Comparison of ENCODE assay signal across 25 mouse cellular contexts in the genomic region with DNA sequence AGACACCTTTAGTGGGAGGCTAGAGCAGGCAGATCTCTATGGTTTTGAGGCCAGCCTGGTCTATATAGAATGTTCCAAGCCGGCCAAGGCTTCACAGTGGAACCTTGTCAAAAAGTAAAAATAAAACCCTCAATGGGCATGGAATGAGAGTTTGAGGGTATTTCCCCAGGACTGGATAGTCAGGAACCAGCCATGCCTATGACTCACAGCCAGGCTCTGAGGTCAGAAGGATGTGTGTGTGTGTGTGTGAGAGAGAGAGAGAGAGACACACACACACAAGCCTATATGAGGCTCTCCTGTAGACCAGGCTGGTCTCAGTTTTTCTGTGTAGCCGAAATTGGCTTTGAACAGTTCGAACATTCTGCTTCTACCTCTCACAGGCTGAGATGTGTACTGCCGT. TPM values are rescaled to one million over a fixed set of nuclear protein-coding genes. Genes with fewer than 3 reads are reported as not detected.
DNase-seq lines count a peak whose midpoint lies in the region; ATAC-seq and TF ChIP-seq lines count a peak whose summit lies in the region.
"Had no signal": no experiment of that assay in that cellular context is flagged by ENCODE, and none has a peak within 500 bp of the region (broad histone marks: within the 10 kb centered on the region; RNA-seq: fewer than 3 reads in every experiment).

No protein-coding gene starts in this region.

- no peak for TF ChIP-seq CTCF in bone marrow, adult 2 months (IDR thresholded peaks at IDR 0.05; ENCODE audit: control insufficient read depth, insufficient read depth, low read length)

- H3K36me3 ChIP-seq in heart, embryonic 11.5 days (ENCODE audit: control insufficient read depth, insufficient read depth, low read length), result no peaks in the 10 kb centered on the region
- no peaks in the 10 kb centered on the region for H3K36me3 ChIP-seq in liver, embryonic 15.5 days (replicated peaks)
- H3K36me3 ChIP-seq: embryonic facial prominence, embryonic 12.5 days; heart, embryonic 10.5 days; heart, embryonic 15.5 days; hindbrain, embryonic 10.5 days; intestine, embryonic 15.5 days had no signal

- H3K4me1 ChIP-seq in heart, embryonic 11.5 days (ENCODE audit: control insufficient read depth, insufficient read depth, low read length), result no peaks in the 10 kb centered on the region
- peaks cover 4% of the 10 kb centered on the region for H3K4me1 ChIP-seq in bone marrow, adult 2 months (ENCODE audit: control insufficient read depth, insufficient read depth, low read length)
- peaks cover 76% of the 10 kb centered on the region for H3K4me1 ChIP-seq in liver, embryonic 15.5 days (replicated peaks)

- ATAC-seq in heart, embryonic 11.5 days (replicated peaks; ENCODE audit: insufficient number of reproducible peaks, low FRiP score, low TSS enrichment), result no peak
- ATAC-seq in liver, embryonic 15.5 days (ENCODE audit: insufficient read depth), result no peak
- ATAC-seq: activated CD4-positive, CD25-positive, alpha-beta regulatory T cell, adult 4 months; forebrain, embryonic 13.5 days; intestine, embryonic 15.5 days; Patski had no signal

- H3K4me2 ChIP-seq in heart, embryonic 11.5 days, result no peak overlapping the region
- H3K4me2 ChIP-seq in liver, embryonic 15.5 days, result peak overlapping the region; percentile 88
- H3K4me2 ChIP-seq: embryonic facial prominence, embryonic 12.5 days; forebrain, embryonic 13.5 days; heart, embryonic 15.5 days; hindbrain, embryonic 14.5 days; intestine, embryonic 15.5 days had no signal

- no peaks in the 10 kb centered on the region for H3K9me3 ChIP-seq in heart, embryonic 11.5 days (replicated peaks; ENCODE audit: control insufficient read depth, low read length)
- no peaks in the 10 kb centered on the region for H3K9me3 ChIP-seq in liver, embryonic 15.5 days (replicated peaks)
- H3K9me3 ChIP-seq: embryonic facial prominence, embryonic 12.5 days; forebrain, embryonic 13.5 days; heart, embryonic 10.5 days; heart, embryonic 15.5 days; hindbrain, embryonic 10.5 days; intestine, embryonic 15.5 days had no signal

- WGBS in heart, embryonic 11.5 days (ENCODE audit: insufficient replicate concordance), result 85% methylated on average over 4 of the region's 4 CpGs
- WGBS in bone marrow, adult 2 months, result 87% methylated on average over 4 of the region's 4 CpGs
- 73% methylated on average over 4 of the region's 4 CpGs for WGBS in liver, embryonic 15.5 days (ENCODE audit: insufficient replicate concordance)

- H3K27me3 ChIP-seq in heart, embryonic 11.5 days (ENCODE audit: control insufficient read depth, insufficient read depth, low read length), result peaks cover 47% of the 10 kb centered on the region
- H3K27me3 ChIP-seq in liver, embryonic 15.5 days, result peaks cover 54% of the 10 kb centered on the region
- H3K27me3 ChIP-seq: Patski had no signal

- intact Hi-C loops in heart, postnatal 14 days (cut with DNase I), result no loop called here

- DNase-seq in heart, postnatal 14 days, result no peak
- peak; percentile 81 for DNase-seq in 3T3-L1 (ENCODE audit: low read depth, low spot score)
- DNase-seq in adrenal gland, postnatal 14 days, result no peak
- DNase-seq in kidney, postnatal 10 days, result no peak
- DNase-seq in adrenal gland, adult 2 months, result no peak
- DNase-seq: adrenal gland, adult 8-10 months; cerebellum, adult 9-10 months; cerebellum, postnatal 25 days; heart, adult 18-20 months had no signal

- no peak overlapping the region for H3K27ac ChIP-seq in heart, embryonic 11.5 days (ENCODE audit: low read depth, low read length)
- H3K27ac ChIP-seq in bone marrow, adult 2 months (ENCODE audit: control insufficient read depth, insufficient read depth, low read depth, low read length, poor library complexity), result peak overlapping the region; percentile 71
- H3K27ac ChIP-seq in liver, embryonic 15.5 days (replicated peaks), result peak overlapping the region; percentile 94
- H3K27ac ChIP-seq: embryonic facial prominence, embryonic 12.5 days; forebrain, embryonic 13.5 days; heart, embryonic 10.5 days; heart, embryonic 15.5 days; hindbrain, embryonic 10.5 days; hindbrain, embryonic 14.5 days; intestine, embryonic 15.5 days had no signal

- H3K4me3 ChIP-seq in heart, embryonic 11.5 days (ENCODE audit: low read depth, low read length), result no peak overlapping the region
- H3K4me3 ChIP-seq in bone marrow, adult 2 months (replicated peaks; ENCODE audit: control insufficient read depth, low read depth, low read length), result peak overlapping the region; percentile 63
- peak overlapping the region; percentile 63 for H3K4me3 ChIP-seq in liver, embryonic 15.5 days (replicated peaks)
- H3K4me3 ChIP-seq: embryonic facial prominence, embryonic 12.5 days; forebrain, embryonic 13.5 days; heart, embryonic 10.5 days; heart, embryonic 15.5 days; hindbrain, embryonic 10.5 days; intestine, embryonic 15.5 days had no signal

- H3K9ac ChIP-seq in heart, embryonic 11.5 days (ENCODE audit: low read depth, low read length), result 0 out of 2 replicates have a peak overlapping the region, but pooled peaks have one; percentile 12
- H3K9ac ChIP-seq in liver, embryonic 15.5 days, result peak overlapping the region; percentile 77
- H3K9ac ChIP-seq: embryonic facial prominence, embryonic 12.5 days; forebrain, embryonic 13.5 days; heart, embryonic 15.5 days; hindbrain, embryonic 14.5 days; intestine, embryonic 15.5 days had no signal

- no peak for TF ChIP-seq POLR2A in bone marrow, adult 2 months (IDR thresholded peaks at IDR 0.05; ENCODE audit: borderline replicate concordance, control insufficient read depth, low read depth, low read length)

RNA-seq across cellular contexts. Expression of a gene that starts 6.0 kb away (rescaled TPM):
- 0.18 and 0.20 TPM in 2 replicates for polyA plus RNA-seq in heart, embryonic 11.5 days (2014; fragmentation: Nextera tagmentation; extraction: Ambion mirVana)
- total RNA-seq in heart, postnatal 14 days (2021), result under 1 TPM; 0.15 to 0.36 TPM
- polyA plus RNA-seq in bone marrow, adult 2 months (2011; ENCODE audit: insufficient read depth, insufficient read length, low replicate concordance, missing spikeins), result 8.1 and 11.4 TPM in 2 replicates
- 8.5 and 9.4 TPM in 2 replicates for polyA plus RNA-seq in liver, embryonic 15.5 days (2015; fragmentation: Nextera tagmentation; extraction: Ambion mirVana)
- total RNA-seq in adrenal gland, postnatal 14 days (2021), result 0.68 and 1.2 TPM in 2 replicates
- total RNA-seq in adrenal gland, adult 2 months (2021), result 1 to 10 TPM in 1 of 2 experiments, under 1 TPM in 1; 0.55 to 1.5 TPM
- 0.60 and 0.72 TPM in 2 replicates for polyA plus RNA-seq in adrenal gland, adult 2 months (2012; rRNA removed)
- polyA plus RNA-seq: activated CD4-positive, CD25-positive, alpha-beta regulatory T cell, adult 4 months; forebrain, embryonic 13.5 days; hindbrain, embryonic 10.5 days had no signal

RNA-seq across cellular contexts. Expression of a gene that starts 9.7 kb away (rescaled TPM):
- not detected in 2 replicates for polyA plus RNA-seq in heart, embryonic 11.5 days (2014; fragmentation: Nextera tagmentation; extraction: Ambion mirVana)
- not detected for total RNA-seq in heart, postnatal 14 days (2021)
- polyA plus RNA-seq in bone marrow, adult 2 months (2011; ENCODE audit: insufficient read depth, insufficient read length, low replicate concordance, missing spikeins), result not detected in 2 replicates
- 0.07 TPM in 1 of 2 replicates, not detected in the other for polyA plus RNA-seq in liver, embryonic 15.5 days (2015; fragmentation: Nextera tagmentation; extraction: Ambion mirVana)
- total RNA-seq in adrenal gland, postnatal 14 days (2021), result not detected in 2 replicates
- total RNA-seq in adrenal gland, adult 2 months (2021), result not detected
- not detected in 2 replicates for polyA plus RNA-seq in adrenal gland, adult 2 months (2012; rRNA removed)
- total RNA-seq: adrenal gland, postnatal 4 days; gastrocnemius, adult 8-10 months; gastrocnemius, postnatal 4 days; heart, adult 18-20 months; heart, postnatal 25 days had no signal
- polyA plus RNA-seq: activated CD4-positive, CD25-positive, alpha-beta regulatory T cell, adult 4 months; embryonic facial prominence, embryonic 12.5 days; forebrain, embryonic 13.5 days; heart, embryonic 10.5 days; heart, embryonic 15.5 days; hindbrain, embryonic 10.5 days; intestine, embryonic 15.5 days had no signal

RNA-seq across cellular contexts. Expression of a gene that starts 13.7 kb away (rescaled TPM):
- polyA plus RNA-seq in heart, embryonic 11.5 days (2014; fragmentation: Nextera tagmentation; extraction: Ambion mirVana), result 0.42 and 0.56 TPM in 2 replicates
- under 1 TPM; 0.14 to 0.22 TPM for total RNA-seq in heart, postnatal 14 days (2021)
- polyA plus RNA-seq in bone marrow, adult 2 months (2011; ENCODE audit: insufficient read depth, insufficient read length, low replicate concordance, missing spikeins), result 0.70 TPM in 1 of 2 replicates, not detected in the other
- 1.0 and 1.1 TPM in 2 replicates for polyA plus RNA-seq in liver, embryonic 15.5 days (2015; fragmentation: Nextera tagmentation; extraction: Ambion mirVana)
- 0.38 and 0.59 TPM in 2 replicates for total RNA-seq in adrenal gland, postnatal 14 days (2021)
- total RNA-seq in adrenal gland, adult 2 months (2021), result under 1 TPM; 0.32 to 0.97 TPM
- 0.46 and 0.81 TPM in 2 replicates for polyA plus RNA-seq in adrenal gland, adult 2 months (2012; rRNA removed)
- total RNA-seq: gastrocnemius, adult 8-10 months; gastrocnemius, postnatal 4 days; heart, adult 18-20 months; heart, postnatal 25 days had no signal

RNA-seq across cellular contexts. Expression of a gene that starts 13.9 kb away (rescaled TPM):
- polyA plus RNA-seq in heart, embryonic 11.5 days (2014; fragmentation: Nextera tagmentation; extraction: Ambion mirVana), result 136 and 149 TPM in 2 replicates
- total RNA-seq in heart, postnatal 14 days (2021), result 10 to 100 TPM; 39.2 to 40.5 TPM
- polyA plus RNA-seq in bone marrow, adult 2 months (2011; ENCODE audit: insufficient read depth, insufficient read length, low replicate concordance, missing spikeins), result 77.3 and 159 TPM in 2 replicates
- 106 and 113 TPM in 2 replicates for polyA plus RNA-seq in liver, embryonic 15.5 days (2015; fragmentation: Nextera tagmentation; extraction: Ambion mirVana)
- 79.9 and 96.2 TPM in 2 replicates for total RNA-seq in adrenal gland, postnatal 14 days (2021)
- 10 to 100 TPM; 71.4 to 73.5 TPM for total RNA-seq in adrenal gland, adult 2 months (2021)
- 124 and 176 TPM in 2 replicates for polyA plus RNA-seq in adrenal gland, adult 2 months (2012; rRNA removed)

RNA-seq across cellular contexts. Expression of a gene that starts 30.2 kb away (rescaled TPM):
- polyA plus RNA-seq in heart, embryonic 11.5 days (2014; fragmentation: Nextera tagmentation; extraction: Ambion mirVana), result 5.6 and 5.9 TPM in 2 replicates
- total RNA-seq in heart, postnatal 14 days (2021), result 1 to 10 TPM; 2.1 to 3.3 TPM
- 32.8 and 37.0 TPM in 2 replicates for polyA plus RNA-seq in bone marrow, adult 2 months (2011; ENCODE audit: insufficient read depth, insufficient read length, low replicate concordance, missing spikeins)
- polyA plus RNA-seq in liver, embryonic 15.5 days (2015; fragmentation: Nextera tagmentation; extraction: Ambion mirVana), result 10.3 and 11.6 TPM in 2 replicates
- 6.9 and 8.6 TPM in 2 replicates for total RNA-seq in adrenal gland, postnatal 14 days (2021)
- total RNA-seq in adrenal gland, adult 2 months (2021), result 1 to 10 TPM in 1 of 2 experiments, under 1 TPM in 1; 0.62 to 1.2 TPM
- 1.2 and 1.4 TPM in 2 replicates for polyA plus RNA-seq in adrenal gland, adult 2 months (2012; rRNA removed)
- total RNA-seq: gastrocnemius, adult 8-10 months had no signal
